Mouse (Mus musculus) CD4-positive, CD25-positive, alpha-beta regulatory T cell, adult 4 months (primary cell): ENCODE data around the gene Myl6. TPM values are rescaled to one million over a fixed set of nuclear protein-coding genes. Genes with fewer than 3 reads are reported as not detected.
"Not testable (repeated sequence)": the region's sequence is repeated elsewhere in the genome, so short reads cannot be mapped to it uniquely, and the experiment has no call there.

Experiments
- ATAC-seq: one replicate; pipeline ENCODE4 v1.8.0; 2017
- polyA plus RNA-seq, 2 experiments: library from polyadenylated mRNA; unstranded; fragments of 100-300 nt; shearing (Covaris generic); gene quantifications; one replicate each; pipeline ENCODE4 v1.2.1; 2017

Myl6 gene
- polyA plus RNA-seq, 2 experiments from 2014 or later, result 937 to 954 TPM

- ATAC-seq, result no peak
These were observed 15.3 kb upstream of the Myl6 start for GRCm38 (mm10) chr10:128509203-128509602.

- ATAC-seq, result no peak
These were observed 14.3 kb upstream of the Myl6 start for GRCm38 (mm10) chr10:128508260-128508659.

- ATAC-seq, result no peak
These were observed 12.0 kb upstream of the Myl6 start for GRCm38 (mm10) chr10:128505974-128506373.

- not testable (repeated sequence) for ATAC-seq
These were observed 11.4 kb upstream of the Myl6 start for GRCm38 (mm10) chr10:128505371-128505667.

GRCm38 (mm10) chr10:128504641-128505370, 10.9 kb upstream of the Myl6 start:
- peak; percentile 92 for ATAC-seq

GRCm38 (mm10) chr10:128504012-128504411, 10.1 kb upstream of the Myl6 start:
- ATAC-seq, result no peak

- ATAC-seq, result no peak
These were observed 9.6 kb upstream of the Myl6 start for GRCm38 (mm10) chr10:128503532-128503931.

- no peak for ATAC-seq
These were observed 8.4 kb upstream of the Myl6 start for GRCm38 (mm10) chr10:128502341-128502740.

GRCm38 (mm10) chr10:128499116-128499671, 5.2 kb upstream of the Myl6 start:
- ATAC-seq, result peak; percentile 10

GRCm38 (mm10) chr10:128498590-128498989, 4.6 kb upstream of the Myl6 start, which contains the start of gene Myl6b:
Gene Myl6b, minus strand, starts transcription at chr10:128498685.
- peak; percentile 84 for ATAC-seq

GRCm38 (mm10) chr10:128497134-128497737, 3.3 kb upstream of the Myl6 start:
- ATAC-seq, result no peak

GRCm38 (mm10) chr10:128496509-128497077, 2.6 kb upstream of the Myl6 start:
- no peak for ATAC-seq

- ATAC-seq, result no peak
These were observed 2.0 kb upstream of the Myl6 start for GRCm38 (mm10) chr10:128495903-128496302.

- no peak for ATAC-seq
These were observed 1.3 kb upstream of the Myl6 start for GRCm38 (mm10) chr10:128495270-128495669.

- no peak for ATAC-seq
These were observed 811 bp upstream of the Myl6 start for GRCm38 (mm10) chr10:128494667-128495245.

GRCm38 (mm10) chr10:128493319-128493694, 638 bp downstream of the Myl6 start:
- no peak for ATAC-seq

GRCm38 (mm10) chr10:128492633-128493311, 1.2 kb downstream of the Myl6 start:
- ATAC-seq, result peak; percentile 17

GRCm38 (mm10) chr10:128492051-128492450, 1.9 kb downstream of the Myl6 start:
- ATAC-seq, result not testable (repeated sequence)

GRCm38 (mm10) chr10:128491495-128491894, 2.5 kb downstream of the Myl6 start:
- no peak for ATAC-seq

- no peak for ATAC-seq
These were observed 3.0 kb downstream of the Myl6 start for GRCm38 (mm10) chr10:128490912-128491311.

GRCm38 (mm10) chr10:128490232-128490631, 3.7 kb downstream of the Myl6 start:
- no peak for ATAC-seq

GRCm38 (mm10) chr10:128489785-128490184, 4.2 kb downstream of the Myl6 start:
- no peak for ATAC-seq

- no peak for ATAC-seq
These were observed 4.6 kb downstream of the Myl6 start for GRCm38 (mm10) chr10:128489380-128489779.
